Mouse (Mus musculus) olfactory bulb, adult 2 months (tissue): ENCODE measurements at regions not wholly inside any gene's neighbourhood (a gene's known extent, or its start where the extent isn't known, plus 50 kb on each side); places are given as distances from the start of the nearest gene placed in this dataset.

ENCODE experiments used
- CTCF ChIP-seq: fragments of 200-500 bp; IDR thresholded peaks from 2 replicates; pipeline ENCODE4 v1.5.1; 2012; ENCODE audit warnings: low read depth, mild to moderate bottlenecking, low read length, moderate library complexity; ENCODE audit not compliant: insufficient read depth
- POLR2A ChIP-seq: fragments of 200-500 bp; IDR thresholded peaks from 2 replicates; pipeline ENCODE4 v1.6.1; 2012; ENCODE audit warnings: mild to moderate bottlenecking, low read depth, low read length, moderate library complexity; ENCODE audit not compliant: insufficient read depth

DNA sequence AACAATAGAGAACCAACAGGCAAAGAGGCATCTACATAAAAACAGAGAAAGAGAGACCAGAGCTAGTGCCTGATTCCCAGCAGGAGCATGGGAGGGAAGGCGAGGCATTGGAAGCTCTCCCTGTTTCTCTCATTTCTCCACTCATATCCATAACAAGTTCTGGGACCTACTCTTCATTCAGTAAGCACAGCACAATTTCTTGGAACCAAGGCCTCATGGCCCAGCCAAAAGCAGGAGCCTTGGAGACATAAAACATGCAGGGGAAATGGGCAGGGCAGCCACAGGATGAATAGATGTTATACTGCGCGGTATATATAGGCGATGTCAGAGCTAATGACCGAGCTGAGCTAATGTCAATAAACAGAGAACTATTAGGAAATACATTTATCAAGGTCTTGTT, 214.2 kb downstream of the Srbd1 start:
- no peak for TF ChIP-seq CTCF
- no peak for TF ChIP-seq POLR2A
